Mouse (Mus musculus) forebrain, embryonic 11.5 days (tissue): ENCODE data around the gene Abcg5. TPM values are rescaled to one million over a fixed set of nuclear protein-coding genes. Genes with fewer than 3 reads are reported as not detected.

Source experiments
- ATAC-seq: fragments of 200-750 bp; cut with Nextera tagmentation; replicated peaks from 2 replicates; pipeline ENCODE4 v1.8.0; 2017; ENCODE audit warnings: moderate TSS enrichment; ENCODE audit not compliant: low FRiP score
- DNase-seq: peaks from one replicate; pipeline ENCODE4 v3.0.0-alpha.2; 2017; ENCODE audit warnings: low spot score
- H3K27ac ChIP-seq: fragments of 300-500 bp; sonication (generic); 2 replicates; pipeline ENCODE4 v1.5.1; 2014; ENCODE audit warnings: low read depth, low read length
- H3K27me3 ChIP-seq: fragments of 300-500 bp; sonication (generic); 2 replicates; pipeline ENCODE4 v1.6.1; 2014; ENCODE audit warnings: mild to moderate bottlenecking, low read length, mixed read lengths; ENCODE audit not compliant: control insufficient read depth, insufficient read depth
- H3K36me3 ChIP-seq: fragments of 300-500 bp; sonication (generic); 2 replicates; pipeline ENCODE4 v1.6.1; 2014; ENCODE audit warnings: mild to moderate bottlenecking, low read length, moderate library complexity, mixed read lengths; ENCODE audit not compliant: control insufficient read depth, insufficient read depth
- H3K4me1 ChIP-seq: fragments of 300-500 bp; sonication (generic); replicated peaks from 2 replicates; pipeline ENCODE4 v1.6.1; 2014; ENCODE audit warnings: low read length, mixed read lengths; ENCODE audit not compliant: control insufficient read depth, insufficient read depth
- H3K4me2 ChIP-seq: fragments of 300-500 bp; sonication (generic); 2 replicates; pipeline ENCODE4 v1.6.1; 2014; ENCODE audit warnings: low read depth, mild to moderate bottlenecking, low read length, moderate library complexity, mixed read lengths; ENCODE audit not compliant: severe bottlenecking
- H3K4me3 ChIP-seq: fragments of 300-500 bp; sonication (generic); 2 replicates; pipeline ENCODE4 v1.5.1; 2014; ENCODE audit warnings: low read depth, low read length
- H3K9ac ChIP-seq: fragments of 300-500 bp; sonication (generic); 2 replicates; pipeline ENCODE4 v1.6.1; 2014; ENCODE audit warnings: low read length
- H3K9me3 ChIP-seq: fragments of 300-500 bp; sonication (generic); 2 replicates; pipeline ENCODE4 v1.6.1; 2016; ENCODE audit warnings: low read length, mixed read lengths; ENCODE audit not compliant: control insufficient read depth
- WGBS: fragments of 180-500 bp; shearing (Covaris S2); extraction: QIAGEN DNeasy Blood & Tissue Kit; methylation state at CpG from one replicate; pipeline ENCODE4 v1.1.7; 2014; 5-methylcytosine and 5-hydroxymethylcytosine counted together
- polyA plus RNA-seq: library from polyadenylated mRNA; unstranded; fragments of >200 nt; fragmentation: Nextera tagmentation; extraction: Ambion mirVana; gene quantifications from 2 replicates; pipeline ENCODE4 v1.2.1, GENCODE M21; 2014

Abcg5 gene
- polyA plus RNA-seq, 1 experiment from 2014 or later, result 5.1 TPM

DNA sequence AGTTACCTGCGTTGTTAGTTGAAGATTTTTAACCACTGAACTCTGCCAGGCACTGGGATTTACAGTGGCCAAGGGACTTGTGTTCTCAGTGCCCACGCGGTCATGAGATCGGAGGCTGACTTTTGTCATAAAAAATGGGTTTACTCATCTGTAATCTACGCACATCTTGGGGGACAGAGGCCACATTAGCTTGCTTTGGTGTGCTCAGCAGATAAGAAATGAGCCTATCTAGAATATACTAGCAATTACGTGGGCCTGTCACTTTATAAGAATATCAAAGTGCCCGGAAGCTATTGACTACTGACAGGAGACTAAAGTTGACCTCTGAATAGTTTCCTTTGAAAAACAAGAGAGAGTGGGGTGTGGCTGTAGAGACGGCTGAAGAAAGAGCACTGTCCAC lies 23.9 kb downstream of the Abcg5 start:
- ATAC-seq (no peak), DNase-seq (no peak)
- Histone ChIP-seq H3K36me3 (no peaks in the 10 kb centered on the region), H3K4me1 (no peaks in the 10 kb centered on the region; the same call in 1 of the 2 replicates), H3K27me3 (no peaks in the 10 kb centered on the region), H3K4me3 (no peak overlapping the region), H3K9me3 (no peaks in the 10 kb centered on the region), H3K27ac (no peak overlapping the region), H3K9ac (no peak overlapping the region), H3K4me2 (no peak overlapping the region)
- 80% methylated on average over 8 of the region's 8 CpGs for WGBS

DNA sequence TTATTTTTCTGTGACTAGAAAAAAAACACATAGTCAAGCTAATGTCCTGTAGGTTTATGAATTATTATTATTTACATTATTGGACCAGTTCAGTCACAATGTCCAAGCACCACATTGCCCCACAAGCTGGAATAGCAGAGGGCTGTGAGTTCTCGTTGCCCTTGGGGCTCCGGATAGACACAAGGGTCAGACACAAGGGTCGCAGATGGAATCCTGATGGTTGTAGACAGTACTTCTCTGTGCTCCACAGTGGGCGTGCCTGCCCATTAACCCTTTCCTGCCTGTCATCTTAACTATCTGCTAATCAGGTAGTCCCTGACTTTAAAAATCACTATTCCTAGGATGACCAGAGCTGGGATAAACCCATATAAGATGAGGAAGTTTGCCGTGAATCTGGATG lies 24.6 kb downstream of the Abcg5 start:
- Histone ChIP-seq H3K4me1 (no peaks in the 10 kb centered on the region; the same call in 1 of the 2 replicates), H3K4me3 (no peak overlapping the region), H3K27me3 (no peaks in the 10 kb centered on the region), H3K27ac (no peak overlapping the region), H3K36me3 (no peaks in the 10 kb centered on the region), H3K9me3 (no peaks in the 10 kb centered on the region), H3K9ac (no peak overlapping the region), H3K4me2 (no peak overlapping the region)
- no peak for ATAC-seq
- DNase-seq, result no peak
- WGBS, result 54% methylated on average over 5 of the region's 5 CpGs

DNA sequence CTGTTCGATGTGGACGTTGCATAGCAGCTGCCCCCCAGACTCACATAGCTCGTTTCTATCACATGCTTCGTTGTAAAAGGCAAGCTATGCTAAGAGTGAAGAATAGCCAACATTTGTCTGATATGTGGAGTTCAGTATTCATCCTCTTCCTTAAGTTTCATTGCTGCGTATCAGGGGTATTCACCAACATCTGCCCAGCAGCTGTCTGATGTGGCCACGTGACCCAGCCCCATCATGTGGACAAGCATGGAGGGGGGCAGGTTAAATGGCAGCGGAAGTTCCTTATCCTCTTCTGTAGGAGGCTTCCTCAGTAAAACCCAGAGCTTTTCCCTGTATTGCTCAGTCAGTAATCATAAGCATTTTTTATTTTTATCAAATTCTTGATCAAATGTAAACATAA lies 25.0 kb downstream of the Abcg5 start:
- Histone ChIP-seq H3K9ac (no peak overlapping the region), H3K27me3 (no peaks in the 10 kb centered on the region), H3K9me3 (no peaks in the 10 kb centered on the region), H3K4me2 (no peak overlapping the region), H3K36me3 (no peaks in the 10 kb centered on the region), H3K4me1 (no peaks in the 10 kb centered on the region; the same call in 1 of the 2 replicates), H3K4me3 (no peak overlapping the region), H3K27ac (no peak overlapping the region)
- no peak for DNase-seq
- ATAC-seq, result no peak
- 76% methylated on average over 7 of the region's 7 CpGs for WGBS

DNA sequence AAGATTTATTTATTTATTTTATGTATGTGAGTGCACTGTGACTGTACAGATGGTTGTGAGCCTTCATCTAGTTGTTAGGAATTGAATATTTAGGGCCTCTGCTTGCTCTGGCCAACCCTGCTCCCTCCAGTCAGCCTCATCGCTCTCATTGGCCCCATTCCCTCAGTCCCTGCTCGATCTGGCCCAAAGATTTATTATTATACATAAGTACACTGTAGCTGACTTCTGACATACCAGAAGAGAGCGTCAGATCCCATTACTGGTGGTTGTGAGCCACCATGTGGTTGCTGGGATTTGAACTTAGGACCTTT lies 25.4 kb downstream of the Abcg5 start:
- WGBS, result 96% methylated on average over 3 of the region's 3 CpGs
- no peaks in the 10 kb centered on the region for H3K36me3 ChIP-seq
- H3K9me3 ChIP-seq, result no peaks in the 10 kb centered on the region
- H3K4me1 ChIP-seq, result no peaks in the 10 kb centered on the region; the same call in 1 of the 2 replicates
- H3K4me2 ChIP-seq, result no peak overlapping the region
- no peak overlapping the region for H3K9ac ChIP-seq
- no peak overlapping the region for H3K4me3 ChIP-seq
- no peaks in the 10 kb centered on the region for H3K27me3 ChIP-seq
- no peak for DNase-seq
- no peak for ATAC-seq
- H3K27ac ChIP-seq, result no peak overlapping the region

DNA sequence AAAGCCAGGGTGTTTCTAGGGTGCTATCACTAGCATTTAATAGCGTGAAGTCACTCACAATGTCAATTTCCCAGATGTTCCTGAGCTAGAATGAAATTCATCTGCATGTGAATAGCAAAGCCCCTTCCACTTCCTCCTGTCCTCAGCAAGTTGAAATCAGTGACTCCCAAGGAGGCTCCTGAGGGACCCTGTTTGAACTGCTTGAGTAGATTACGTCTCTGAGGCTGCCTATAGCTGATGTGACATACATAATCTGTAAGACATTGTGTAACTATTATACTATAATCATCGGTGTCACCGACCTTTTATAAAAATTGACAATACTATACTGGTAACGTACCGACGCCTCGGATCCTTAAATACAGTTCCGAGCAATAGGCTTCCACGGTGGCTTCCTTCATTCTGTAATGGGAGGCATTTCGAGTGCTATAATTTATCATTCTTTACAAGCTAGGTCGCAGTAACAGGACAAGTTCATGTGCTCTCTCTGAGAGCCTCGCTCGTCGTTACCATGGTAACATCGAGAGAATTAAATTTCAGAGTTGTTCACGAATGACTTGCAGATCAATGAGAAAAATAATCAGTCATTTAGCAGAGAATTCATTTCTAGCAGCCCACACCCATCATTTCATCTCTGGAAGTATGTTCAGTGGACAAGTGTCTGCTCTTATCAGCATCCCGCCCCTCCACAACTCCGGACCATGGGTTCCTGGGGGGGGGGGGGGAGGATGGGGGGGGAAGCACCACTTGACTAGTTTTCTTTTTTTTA lies 26.0 kb downstream of the Abcg5 start:
- no peak for ATAC-seq
- Histone ChIP-seq H3K9ac (no peak overlapping the region), H3K27me3 (no peaks in the 10 kb centered on the region), H3K4me3 (no peak overlapping the region), H3K36me3 (no peaks in the 10 kb centered on the region), H3K27ac (no peak overlapping the region), H3K4me2 (no peak overlapping the region), H3K9me3 (no peaks in the 10 kb centered on the region), H3K4me1 (no peaks in the 10 kb centered on the region; the same call in 1 of the 2 replicates)
- no peak for DNase-seq
- 81% methylated on average over 19 of the region's 19 CpGs for WGBS

DNA sequence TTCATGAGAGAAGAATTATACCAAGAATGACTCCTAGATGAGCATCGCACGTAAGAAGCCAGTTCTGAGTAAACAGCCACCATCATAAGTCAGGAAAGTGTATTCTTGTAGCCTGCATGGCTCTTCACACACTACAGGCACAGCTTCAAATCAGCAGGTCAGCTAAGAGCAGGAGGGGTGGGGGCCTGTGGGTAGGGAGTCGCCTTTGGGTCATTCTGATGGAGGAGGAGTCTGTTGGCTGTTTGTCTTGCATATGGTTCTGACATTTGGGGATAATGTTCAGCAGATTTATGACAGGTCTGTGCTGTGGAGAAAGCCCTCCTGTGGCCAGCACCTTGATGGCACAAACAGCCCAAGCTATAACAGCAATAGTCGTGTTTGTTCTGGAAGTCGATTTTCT lies 26.6 kb downstream of the Abcg5 start:
- DNase-seq (no peak), ATAC-seq (no peak)
- WGBS, result 83% methylated on average over 5 of the region's 5 CpGs
- Histone ChIP-seq H3K27ac (no peak overlapping the region), H3K9me3 (no peaks in the 10 kb centered on the region), H3K4me1 (no peaks in the 10 kb centered on the region; the same call in 1 of the 2 replicates), H3K4me2 (no peak overlapping the region), H3K4me3 (no peak overlapping the region), H3K27me3 (no peaks in the 10 kb centered on the region), H3K36me3 (no peaks in the 10 kb centered on the region), H3K9ac (no peak overlapping the region)

DNA sequence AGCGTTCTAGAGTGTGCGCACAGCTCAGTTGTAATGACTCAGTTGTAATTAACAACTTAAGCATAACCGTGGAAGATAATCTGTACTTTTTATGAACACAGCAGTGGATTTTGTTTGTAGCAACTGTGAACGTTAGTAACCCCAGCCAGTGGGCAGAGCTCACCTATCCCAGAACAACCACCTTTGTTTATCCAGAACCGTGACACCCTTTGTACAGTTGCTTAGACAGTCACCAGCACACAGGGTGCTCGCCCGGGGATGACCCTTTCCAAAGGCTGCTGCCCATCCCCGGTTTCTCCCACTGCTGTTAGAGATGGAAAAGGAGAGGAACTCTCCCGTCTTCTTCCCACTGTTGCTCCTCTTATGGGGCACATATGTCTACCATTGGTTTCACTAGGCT lies 29.3 kb downstream of the Abcg5 start:
- DNase-seq, result no peak
- H3K27me3 ChIP-seq, result no peaks in the 10 kb centered on the region
- no peak overlapping the region for H3K27ac ChIP-seq
- H3K9me3 ChIP-seq, result no peaks in the 10 kb centered on the region
- H3K9ac ChIP-seq, result no peak overlapping the region
- 92% methylated on average over 9 of the region's 9 CpGs for WGBS
- H3K4me3 ChIP-seq, result no peak overlapping the region
- no peaks in the 10 kb centered on the region for H3K36me3 ChIP-seq
- H3K4me1 ChIP-seq, result no peaks in the 10 kb centered on the region; the same call in 1 of the 2 replicates
- no peak overlapping the region for H3K4me2 ChIP-seq
- ATAC-seq, result no peak

DNA sequence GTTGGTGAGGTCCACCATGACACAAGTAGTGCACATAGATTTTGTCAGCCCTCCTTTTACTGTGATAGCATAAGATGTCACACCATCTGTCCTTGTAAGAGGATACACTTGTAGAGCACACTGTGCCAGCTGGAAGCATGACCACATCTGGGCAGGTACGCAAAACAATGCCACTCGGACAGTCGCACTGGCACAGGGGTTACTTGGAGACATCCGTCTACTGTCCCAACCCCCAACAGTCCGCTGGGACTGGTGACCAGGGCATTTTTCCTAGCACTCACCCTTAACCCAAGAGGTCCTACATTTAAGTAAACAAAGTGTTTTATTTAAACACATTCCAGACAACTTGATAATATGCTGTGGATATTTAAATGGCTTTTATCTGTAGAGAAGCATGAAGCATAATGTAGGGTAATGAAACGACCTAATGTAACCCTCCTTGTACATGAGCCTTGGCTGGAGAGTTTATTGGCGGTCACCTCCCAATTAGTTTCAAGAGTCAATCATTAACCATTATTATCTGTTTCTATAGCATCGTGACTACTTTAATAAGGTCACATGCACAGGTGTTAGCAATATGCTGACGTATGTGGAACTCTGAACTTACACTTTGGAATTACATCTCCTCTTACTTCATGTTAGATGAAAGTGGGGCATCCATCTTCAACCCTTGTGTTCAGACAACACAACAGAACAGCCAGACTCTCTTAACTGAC lies 32.4 kb downstream of the Abcg5 start:
- WGBS, result 89% methylated on average over 9 of the region's 9 CpGs
- Histone ChIP-seq H3K9me3 (no peaks in the 10 kb centered on the region), H3K9ac (no peak overlapping the region), H3K27ac (no peak overlapping the region), H3K36me3 (no peaks in the 10 kb centered on the region), H3K27me3 (no peaks in the 10 kb centered on the region), H3K4me2 (no peak overlapping the region), H3K4me1 (peaks cover 2% of the 10 kb centered on the region; the same call in 1 of the 2 replicates), H3K4me3 (no peak overlapping the region)
- no peak for DNase-seq
- no peak for ATAC-seq

DNA sequence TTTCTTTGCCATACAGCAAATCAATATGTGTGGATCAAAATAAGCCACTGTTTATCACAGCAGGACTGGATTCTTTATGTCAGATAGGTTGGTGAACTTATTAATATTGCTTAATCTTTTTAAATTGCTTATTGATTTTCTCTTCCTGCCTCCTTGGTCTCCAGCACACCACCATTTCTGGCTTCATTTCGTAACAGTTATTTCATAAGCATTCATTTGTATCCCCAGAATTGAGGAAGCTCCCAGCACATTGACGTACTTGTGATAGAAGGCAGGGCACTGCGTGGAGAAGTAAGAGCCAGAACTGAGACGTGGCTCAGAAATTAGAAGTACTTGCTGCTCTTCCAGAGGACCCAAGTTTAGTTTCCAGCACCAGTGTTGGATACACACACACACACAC lies 35.2 kb downstream of the Abcg5 start:
- DNase-seq (no peak), ATAC-seq (no peak)
- Histone ChIP-seq H3K36me3 (no peaks in the 10 kb centered on the region), H3K4me3 (no peak overlapping the region), H3K4me1 (peaks cover 9% of the 10 kb centered on the region), H3K9ac (no peak overlapping the region), H3K9me3 (no peaks in the 10 kb centered on the region), H3K27ac (no peak overlapping the region), H3K27me3 (no peaks in the 10 kb centered on the region), H3K4me2 (no peak overlapping the region)
- WGBS, result 87% methylated on average over 4 of the region's 4 CpGs
